Mouse (Mus musculus) ES-CJ7 (cell line): ENCODE results near the gene Lmod1.

Source experiments
- DNase-seq: peaks from one replicate; pipeline ENCODE4 v3.0.0; 2011; ENCODE audit warnings: low read depth, low spot score

Gene Lmod1

GRCm38 (mm10) chr1:135410967-135411366, 86.4 kb downstream of the Lmod1 start:
- DNase-seq, result no peak

DNA sequence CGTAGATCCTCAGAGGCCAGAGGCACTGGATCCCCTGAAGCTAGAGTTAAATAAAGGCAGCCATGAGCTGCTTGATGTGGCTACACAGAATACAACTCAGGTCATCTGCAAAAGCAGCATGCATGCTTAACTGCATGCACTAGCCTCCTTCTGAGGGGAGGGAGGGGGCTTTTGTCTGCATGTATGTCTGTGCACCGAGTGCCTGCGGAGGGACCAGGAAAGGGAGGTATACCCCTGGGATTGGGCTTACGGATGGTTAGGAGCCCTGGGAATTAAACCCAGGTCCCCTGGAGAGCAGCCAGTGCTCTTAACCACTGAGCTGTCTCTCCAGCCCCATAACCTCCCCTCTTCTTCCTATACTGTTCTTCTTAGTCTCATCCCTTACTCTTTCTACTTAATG, 87.5 kb downstream of the Lmod1 start:
- DNase-seq, result no peak

DNA sequence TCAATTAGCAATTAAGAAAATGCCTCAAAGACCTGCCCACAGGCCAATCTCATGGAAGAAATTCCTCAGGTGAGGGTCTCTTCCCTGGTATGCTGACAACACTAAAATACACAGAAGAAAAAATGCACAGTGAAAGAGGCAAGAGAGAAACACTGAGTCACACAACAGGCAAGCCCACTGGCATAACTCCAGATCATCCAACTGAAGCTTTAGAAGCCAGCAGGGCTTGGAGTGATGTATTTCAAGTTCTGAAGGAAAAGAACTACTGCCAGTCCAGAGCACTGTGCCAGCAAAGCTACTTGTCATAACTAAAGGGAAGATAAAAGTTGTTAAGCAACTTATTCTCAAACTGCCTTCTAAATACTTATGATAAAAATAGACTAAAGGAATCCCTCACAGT, 89.4 kb downstream of the Lmod1 start:
- no peak for DNase-seq
